Mouse (Mus musculus) midbrain, embryonic 11.5 days (tissue): ENCODE measurements around the gene Ppox. TPM values are rescaled to one million over a fixed set of nuclear protein-coding genes. Genes with fewer than 3 reads are reported as not detected.
"Not testable (repeated sequence)": the region's sequence is repeated elsewhere in the genome, so short reads cannot be mapped to it uniquely, and the experiment has no call there.

Source experiments
- ATAC-seq: fragments of 200-750 bp; cut with Nextera tagmentation; 2 replicates; pipeline ENCODE4 v1.8.0; 2017; ENCODE audit warnings: moderate TSS enrichment, moderate library complexity; ENCODE audit not compliant: low FRiP score
- DNase-seq: peaks from one replicate; pipeline ENCODE4 v3.0.0; 2015; ENCODE audit warnings: low spot score; ENCODE audit errors: missing footprints
- H3K27ac ChIP-seq: fragments of 300-500 bp; sonication (generic); 2 replicates; pipeline ENCODE4 v1.5.1; 2014; ENCODE audit warnings: low read depth, low read length
- H3K27me3 ChIP-seq: fragments of 300-500 bp; sonication (generic); 2 replicates; pipeline ENCODE4 v1.6.1; 2014; ENCODE audit warnings: mild to moderate bottlenecking, low read length, moderate library complexity, mixed read lengths; ENCODE audit not compliant: control insufficient read depth, insufficient read depth
- H3K36me3 ChIP-seq: fragments of 300-500 bp; sonication (generic); 2 replicates; pipeline ENCODE4 v1.6.1; 2014; ENCODE audit warnings: mild to moderate bottlenecking, low read length, moderate library complexity, mixed read lengths; ENCODE audit not compliant: control insufficient read depth, insufficient read depth
- H3K4me1 ChIP-seq: fragments of 300-500 bp; sonication (generic); 2 replicates; pipeline ENCODE4 v1.6.1; 2014; ENCODE audit warnings: low read length; ENCODE audit not compliant: control insufficient read depth, insufficient read depth
- H3K4me2 ChIP-seq: fragments of 300-500 bp; sonication (generic); 2 replicates; pipeline ENCODE4 v1.6.1; 2014; ENCODE audit warnings: mild to moderate bottlenecking, moderate library complexity
- H3K4me3 ChIP-seq: fragments of 300-500 bp; sonication (generic); 2 replicates; pipeline ENCODE4 v1.5.1; 2014; ENCODE audit warnings: low read depth, low read length
- H3K9ac ChIP-seq: fragments of 300-500 bp; sonication (generic); 2 replicates; pipeline ENCODE4 v1.6.1; 2014; ENCODE audit warnings: low read length
- H3K9me3 ChIP-seq: fragments of 300-500 bp; sonication (generic); 2 replicates; pipeline ENCODE4 v1.6.1; 2016; ENCODE audit warnings: low read length; ENCODE audit not compliant: control insufficient read depth
- WGBS: fragments of 180-500 bp; shearing (Covaris S2); extraction: QIAGEN DNeasy Blood & Tissue Kit; methylation state at CpG from one replicate; pipeline ENCODE4 v1.1.7; 2014; 5-methylcytosine and 5-hydroxymethylcytosine counted together
- polyA plus RNA-seq: library from polyadenylated mRNA; unstranded; fragments of >200 nt; fragmentation: Nextera tagmentation; extraction: Ambion mirVana; gene quantifications from 2 replicates; pipeline ENCODE4 v1.2.1, GENCODE M21; 2014

Gene Ppox
- polyA plus RNA-seq, 1 experiment from 2014 or later, result 56.3 TPM

GRCm38 (mm10) chr1:171320151-171320550 is 39.2 kb upstream of the Ppox start:
- no peaks in the 10 kb centered on the region for H3K4me1 ChIP-seq
- no peak overlapping the region for H3K4me3 ChIP-seq

GRCm38 (mm10) chr1:171319748-171320147 is 38.8 kb upstream of the Ppox start:
- Histone ChIP-seq H3K27ac (no peak overlapping the region), H3K4me3 (no peak overlapping the region), H3K36me3 (no peaks in the 10 kb centered on the region), H3K4me2 (no peak overlapping the region), H3K9ac (no peak overlapping the region), H3K27me3 (no peaks in the 10 kb centered on the region), H3K4me1 (no peaks in the 10 kb centered on the region), H3K9me3 (no peaks in the 10 kb centered on the region)
- ATAC-seq, result no peak
- peak; percentile 60 for DNase-seq
- 12% methylated on average over 7 of the region's 7 CpGs for WGBS

More at GRCm38 (mm10) chr1:171320151-171320550, 39.2 kb upstream of the Ppox start:
- H3K27ac ChIP-seq, result no peak overlapping the region
- no peak overlapping the region for H3K4me2 ChIP-seq
- no peak overlapping the region for H3K9ac ChIP-seq
- H3K27me3 ChIP-seq, result no peaks in the 10 kb centered on the region
- no peak for ATAC-seq
- 12% methylated on average over 5 of the region's 5 CpGs for WGBS
- no peaks in the 10 kb centered on the region for H3K36me3 ChIP-seq
- DNase-seq, result peak; percentile 1
- H3K9me3 ChIP-seq, result no peaks in the 10 kb centered on the region

GRCm38 (mm10) chr1:171309321-171309720 is 28.3 kb upstream of the Ppox start:
- H3K36me3 ChIP-seq, result no peaks in the 10 kb centered on the region
- 72% methylated on average over 2 of the region's 2 CpGs for WGBS
- no peak for ATAC-seq

GRCm38 (mm10) chr1:171306157-171306556 is 25.2 kb upstream of the Ppox start:
- ATAC-seq, H3K4me1 ChIP-seq, H3K9me3 ChIP-seq, H3K36me3 ChIP-seq, H3K9ac ChIP-seq, H3K27me3 ChIP-seq, H3K27ac ChIP-seq, H3K4me3 ChIP-seq, H3K4me2 ChIP-seq: not testable (repeated sequence)
- DNase-seq, result peak; percentile 64
- 73% methylated on average over 5 of the region's 5 CpGs for WGBS

More at GRCm38 (mm10) chr1:171309321-171309720, 28.3 kb upstream of the Ppox start:
- DNase-seq, result peak; percentile 2
- no peak overlapping the region for H3K9ac ChIP-seq
- H3K4me1 ChIP-seq, result no peaks in the 10 kb centered on the region
- H3K9me3 ChIP-seq, result no peaks in the 10 kb centered on the region
- H3K27me3 ChIP-seq, result no peaks in the 10 kb centered on the region
- H3K27ac ChIP-seq, result no peak overlapping the region
- no peak overlapping the region for H3K4me2 ChIP-seq
- H3K4me3 ChIP-seq, result no peak overlapping the region

- ATAC-seq, result no peak
- H3K9ac ChIP-seq, result no peak overlapping the region
Measured at GRCm38 (mm10) chr1:171298226-171298625, 17.2 kb upstream of the Ppox start.

GRCm38 (mm10) chr1:171295063-171295402 is 14.0 kb upstream of the Ppox start:
- H3K27ac ChIP-seq, result peak overlapping the region; percentile 85
- H3K4me1 ChIP-seq, result peaks cover 6% of the 10 kb centered on the region; the same call in 1 of the 2 replicates
- DNase-seq (no peak), ATAC-seq (peak; percentile 19; the same call in 1 of the 2 replicates)
- H3K9ac ChIP-seq, result peak overlapping the region; percentile 96
- peaks cover 3% of the 10 kb centered on the region for H3K27me3 ChIP-seq
- no peaks in the 10 kb centered on the region for H3K36me3 ChIP-seq
- peak overlapping the region; percentile 70 for H3K4me2 ChIP-seq
- peak overlapping the region; percentile 73 for H3K4me3 ChIP-seq
- H3K9me3 ChIP-seq, result no peaks in the 10 kb centered on the region
- 13% methylated on average over 3 of the region's 3 CpGs for WGBS

More at GRCm38 (mm10) chr1:171298226-171298625, 17.2 kb upstream of the Ppox start:
- Histone ChIP-seq H3K27me3 (peaks cover 3% of the 10 kb centered on the region), H3K4me2 (no peak overlapping the region), H3K9me3 (no peaks in the 10 kb centered on the region), H3K4me1 (peaks cover 6% of the 10 kb centered on the region; the same call in 1 of the 2 replicates), H3K4me3 (no peak overlapping the region), H3K36me3 (no peaks in the 10 kb centered on the region), H3K27ac (no peak overlapping the region)
- no peak for DNase-seq
- 74% methylated on average over 3 of the region's 3 CpGs for WGBS

- 1% methylated on average over 42 of the region's 42 CpGs for WGBS
- Histone ChIP-seq H3K36me3 (0 out of 2 replicates have a peak, but pooled peaks cover 2% of the 10 kb centered on the region), H3K27ac (peak within 1 kb of the TSS; percentile 85), H3K4me2 (peak within 1 kb of the TSS; percentile 70), H3K9ac (peak within 1 kb of the TSS; percentile 96), H3K4me3 (peak within 1 kb of the TSS; percentile 73), H3K9me3 (no peaks in the 10 kb centered on the region), H3K27me3 (peaks cover 3% of the 10 kb centered on the region), H3K4me1 (peaks cover 6% of the 10 kb centered on the region; the same call in 1 of the 2 replicates)
- DNase-seq (peak; percentile 99), ATAC-seq (peak; percentile 87)
Measured at GRCm38 (mm10) chr1:171294298-171295062, 13.5 kb upstream of the Ppox start, which contains the start of gene Ufc1. TSS of gene Ufc1 (minus strand) at chr1:171295024.

DNA sequence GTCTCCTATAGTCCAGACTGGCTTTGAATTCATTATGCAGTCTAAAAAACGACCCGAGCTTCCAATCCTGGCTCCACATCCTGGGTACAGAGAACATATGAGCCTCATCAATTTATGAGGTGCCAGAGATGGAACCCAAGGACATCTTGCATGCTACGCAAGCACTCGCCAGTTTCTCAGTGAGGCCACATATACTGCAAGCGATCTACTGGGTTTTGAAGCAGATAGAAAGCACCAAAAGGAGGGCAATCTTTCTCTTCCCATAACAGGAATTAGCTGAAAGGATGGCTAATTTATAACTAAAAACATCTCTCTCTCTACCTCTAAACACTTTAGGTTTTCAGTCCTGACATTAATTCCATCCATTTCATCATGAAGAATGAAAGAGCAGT is 12.9 kb upstream of the Ppox start:
- H3K27me3 ChIP-seq, result peaks cover 3% of the 10 kb centered on the region
- peak overlapping the region; percentile 73 for H3K4me3 ChIP-seq
- peak overlapping the region; percentile 96 for H3K9ac ChIP-seq
- peak overlapping the region; percentile 70 for H3K4me2 ChIP-seq
- 44% methylated on average over 5 of the region's 5 CpGs for WGBS
- H3K36me3 ChIP-seq, result 0 out of 2 replicates have a peak, but pooled peaks cover 4% of the 10 kb centered on the region
- no peak overlapping the region for H3K27ac ChIP-seq
- peaks cover 6% of the 10 kb centered on the region; the same call in 1 of the 2 replicates for H3K4me1 ChIP-seq
- no peaks in the 10 kb centered on the region for H3K9me3 ChIP-seq
- no peak for ATAC-seq
- no peak for DNase-seq

- H3K4me2 ChIP-seq, result peak overlapping the region; percentile 70; the same call in 1 of the 2 replicates
- no peaks in the 10 kb centered on the region for H3K9me3 ChIP-seq
Measured at GRCm38 (mm10) chr1:171293351-171293750, 12.4 kb upstream of the Ppox start.

More at GRCm38 (mm10) chr1:171293351-171293750, 12.4 kb upstream of the Ppox start:
- DNase-seq, result no peak
- 91% methylated on average over 3 of the region's 3 CpGs for WGBS
- no peak overlapping the region for H3K9ac ChIP-seq
- H3K36me3 ChIP-seq, result 0 out of 2 replicates have a peak, but pooled peaks cover 7% of the 10 kb centered on the region
- H3K4me3 ChIP-seq, result peak overlapping the region; percentile 73
- peaks cover 6% of the 10 kb centered on the region; the same call in 1 of the 2 replicates for H3K4me1 ChIP-seq
- ATAC-seq, result no peak
- no peak overlapping the region for H3K27ac ChIP-seq
- peaks cover 3% of the 10 kb centered on the region for H3K27me3 ChIP-seq
